Mouse (Mus musculus) ES-E14 (cell line): Measurements from ENCODE around the gene Esrrg.

ENCODE experiments used
- HCFC1 ChIP-seq: IDR thresholded peaks from 2 replicates; pipeline ENCODE4 v1.6.1; 2012; ENCODE audit warnings: low read length, inconsistent platforms, borderline replicate concordance; ENCODE audit not compliant: insufficient read depth
- ZC3H11A ChIP-seq: IDR thresholded peaks from 2 replicates; pipeline ENCODE4 v1.6.1; 2012; ENCODE audit warnings: low read depth, mild to moderate bottlenecking, inconsistent platforms, low read length, borderline replicate concordance

DNA sequence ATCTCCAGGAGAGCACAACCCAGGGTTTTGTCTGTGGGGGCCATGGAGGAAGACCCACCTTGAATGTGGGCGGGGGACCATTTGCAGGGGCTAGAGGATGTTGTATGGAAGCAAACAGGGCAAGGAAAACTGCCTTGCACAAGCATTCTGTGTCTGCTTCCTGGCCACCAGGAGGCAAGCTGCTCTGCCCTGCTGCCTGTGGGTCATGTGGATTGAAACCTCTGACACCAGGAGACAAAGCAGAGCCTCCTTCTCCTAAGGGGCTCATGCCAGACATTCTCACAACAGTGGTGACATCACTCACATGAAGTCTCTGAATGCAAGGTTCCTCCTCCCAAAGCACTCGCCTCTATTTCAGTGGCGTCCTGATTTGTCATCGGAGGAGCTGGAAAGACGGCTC is 234.1 kb downstream of the Esrrg start:
- TF ChIP-seq ZC3H11A (no peak), HCFC1 (no peak)
